Mouse (Mus musculus) c-Kit-positive CD71-negative TER-119-negative erythroid progenitor cells, embryonic 14.5 days (primary cell): ENCODE results near the gene Ccdc148.

Source experiments
- DNase-seq: peaks from one replicate; pipeline ENCODE4 v3.0.0-alpha.2; 2013; ENCODE audit warnings: low read depth

The Ccdc148 gene

GRCm38 (mm10) chr2:58906814-58907516, 253.5 kb downstream of the Ccdc148 start:
- DNase-seq = no peak

- DNase-seq = no peak
Measured at GRCm38 (mm10) chr2:58905057-58905456, 255.4 kb downstream of the Ccdc148 start.

GRCm38 (mm10) chr2:58879876-58880275, 280.6 kb downstream of the Ccdc148 start:
- DNase-seq = no peak

- no peak for DNase-seq
Measured at GRCm38 (mm10) chr2:58859134-58859533, 301.3 kb downstream of the Ccdc148 start, which contains the start of gene Gm11099. Gene Gm11099, plus strand, starts transcription at chr2:58859434.

- no peak for DNase-seq
Measured at GRCm38 (mm10) chr2:58844499-58844898, 316.0 kb downstream of the Ccdc148 start.

GRCm38 (mm10) chr2:58842443-58842842, 318.0 kb downstream of the Ccdc148 start:
- DNase-seq = no peak

- no peak for DNase-seq
Measured at GRCm38 (mm10) chr2:58841021-58841420, 319.5 kb downstream of the Ccdc148 start.

GRCm38 (mm10) chr2:58832253-58832980, 328.1 kb downstream of the Ccdc148 start:
- DNase-seq = no peak

- DNase-seq = no peak
Measured at GRCm38 (mm10) chr2:58829981-58830742, 330.3 kb downstream of the Ccdc148 start.

GRCm38 (mm10) chr2:58828910-58829600, 331.4 kb downstream of the Ccdc148 start:
- DNase-seq = no peak

GRCm38 (mm10) chr2:58812941-58813340, 347.5 kb downstream of the Ccdc148 start:
- DNase-seq = no peak

- DNase-seq = no peak
Measured at GRCm38 (mm10) chr2:58799623-58800022, 360.9 kb downstream of the Ccdc148 start.

GRCm38 (mm10) chr2:58799126-58799525, 361.4 kb downstream of the Ccdc148 start:
- no peak for DNase-seq

- no peak for DNase-seq
Measured at GRCm38 (mm10) chr2:58797506-58797905, 363.0 kb downstream of the Ccdc148 start.

- DNase-seq = no peak
Measured at GRCm38 (mm10) chr2:58795432-58795831, 365.1 kb downstream of the Ccdc148 start.

GRCm38 (mm10) chr2:58794489-58794888, 366.0 kb downstream of the Ccdc148 start:
- DNase-seq = no peak

- no peak for DNase-seq
Measured at GRCm38 (mm10) chr2:58790361-58790760, 370.1 kb downstream of the Ccdc148 start.

GRCm38 (mm10) chr2:58789934-58790333, 370.5 kb downstream of the Ccdc148 start:
- DNase-seq = no peak

- no peak for DNase-seq
Measured at GRCm38 (mm10) chr2:58787360-58787759, 373.1 kb downstream of the Ccdc148 start.

- DNase-seq = no peak
Measured at GRCm38 (mm10) chr2:58786681-58787080, 373.8 kb downstream of the Ccdc148 start.

GRCm38 (mm10) chr2:58786177-58786576, 374.3 kb downstream of the Ccdc148 start:
- no peak for DNase-seq

GRCm38 (mm10) chr2:58783526-58783925, 377.0 kb downstream of the Ccdc148 start:
- DNase-seq = no peak
